Mouse (Mus musculus) ES-CJ7 (cell line): Measurements from ENCODE around the gene Olfr279.
"Not testable (repeated sequence)": the region's sequence is repeated elsewhere in the genome, so short reads cannot be mapped to it uniquely, and the experiment has no call there.

Source experiments
- DNase-seq: peaks from one replicate; pipeline ENCODE4 v3.0.0; 2011; ENCODE audit warnings: low read depth, low spot score

Olfr279 gene

GRCm38 (mm10) chr15:98511386-98511928, 19.3 kb downstream of the Olfr279 start:
- no peak for DNase-seq

- DNase-seq = no peak
Measured at GRCm38 (mm10) chr15:98512232-98512631, 20.0 kb downstream of the Olfr279 start.

- DNase-seq = no peak
Measured at GRCm38 (mm10) chr15:98512799-98513321, 20.7 kb downstream of the Olfr279 start.

- not testable (repeated sequence) for DNase-seq
Measured at GRCm38 (mm10) chr15:98513676-98514075, 21.5 kb downstream of the Olfr279 start.

GRCm38 (mm10) chr15:98514146-98514545, 21.9 kb downstream of the Olfr279 start:
- DNase-seq = no peak

GRCm38 (mm10) chr15:98514845-98515244, 22.6 kb downstream of the Olfr279 start:
- not testable (repeated sequence) for DNase-seq

GRCm38 (mm10) chr15:98517380-98518355, 25.5 kb downstream of the Olfr279 start:
- peak; percentile 59 for DNase-seq

GRCm38 (mm10) chr15:98521245-98521644, 29.0 kb downstream of the Olfr279 start:
- DNase-seq = no peak

- peak; percentile 49 for DNase-seq
Measured at GRCm38 (mm10) chr15:98526057-98526456, 33.9 kb downstream of the Olfr279 start.

- no peak for DNase-seq
Measured at GRCm38 (mm10) chr15:98527056-98527771, 35.0 kb downstream of the Olfr279 start.

- no peak for DNase-seq
Measured at GRCm38 (mm10) chr15:98528066-98528563, 35.9 kb downstream of the Olfr279 start.

- DNase-seq = peak; percentile 49
Measured at GRCm38 (mm10) chr15:98532281-98532680, 40.1 kb downstream of the Olfr279 start.

- DNase-seq = peak; percentile 44
Measured at GRCm38 (mm10) chr15:98533035-98533531, 40.9 kb downstream of the Olfr279 start.

GRCm38 (mm10) chr15:98533881-98534627, 41.9 kb downstream of the Olfr279 start, which contains the start of gene Kansl2:
Gene Kansl2 (minus strand): TSS chr15:98534264.
- DNase-seq = peak; percentile 99

- DNase-seq = no peak
Measured at GRCm38 (mm10) chr15:98535921-98536320, 43.7 kb downstream of the Olfr279 start.

- DNase-seq = no peak
Measured at GRCm38 (mm10) chr15:98536828-98537510, 44.8 kb downstream of the Olfr279 start.

GRCm38 (mm10) chr15:98537923-98538322, 45.7 kb downstream of the Olfr279 start:
- no peak for DNase-seq

- no peak for DNase-seq
Measured at GRCm38 (mm10) chr15:98541064-98541463, 48.9 kb downstream of the Olfr279 start.

GRCm38 (mm10) chr15:98543341-98543740, 51.1 kb downstream of the Olfr279 start:
- DNase-seq = no peak

- peak; percentile 67 for DNase-seq
Measured at GRCm38 (mm10) chr15:98545151-98545550, 52.9 kb downstream of the Olfr279 start.
